Mouse (Mus musculus) liver, postnatal 0 days (tissue): ENCODE measurements around the gene Shank3.

Experiments
- CTCF ChIP-seq: sonication (generic); IDR thresholded peaks from 2 replicates; pipeline ENCODE4 v1.5.1; 2016; ENCODE audit warnings: antibody characterized with exemption, low read depth
- EP300 ChIP-seq: IDR thresholded peaks from 2 replicates; pipeline ENCODE4 v1.6.1; 2016; ENCODE audit warnings: antibody characterized with exemption, low read depth, mild to moderate bottlenecking

GRCm38 (mm10) chr15:89521951-89522350, 22.5 kb downstream of the Shank3 start:
- no peak for TF ChIP-seq CTCF
- no peak for TF ChIP-seq EP300
